Mouse (Mus musculus): ENCODE results near the gene Cdhr3. TPM values are rescaled to one million over a fixed set of nuclear protein-coding genes. Genes with fewer than 3 reads are reported as not detected.
"Not testable (repeated sequence)": the region's sequence is repeated elsewhere in the genome, so short reads cannot be mapped to it uniquely, and the experiment has no call there.

Gene Cdhr3
- total RNA-seq, 4 experiments from 2014 or later, result 0.25 to 1.7 (median 0.40) TPM

DNA sequence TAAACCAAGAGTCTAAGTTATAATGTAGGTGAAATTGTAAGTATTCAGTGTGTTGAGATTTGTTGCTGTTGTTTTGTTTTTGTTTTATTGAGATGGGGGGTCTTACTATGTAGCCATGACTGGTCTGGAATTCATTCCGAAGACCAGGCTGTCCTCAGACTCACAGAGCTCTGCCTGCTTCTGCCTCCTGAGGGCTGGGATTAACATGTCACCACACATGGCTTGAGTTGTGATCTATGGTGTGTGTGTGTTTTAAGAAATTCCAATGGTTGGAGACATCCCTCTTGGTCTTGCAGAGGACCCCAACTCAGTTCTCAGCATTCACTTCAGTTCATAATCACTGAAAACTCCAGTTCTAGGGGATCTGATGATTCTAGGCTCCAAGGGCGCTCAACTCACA is 85.5 kb downstream of the Cdhr3 start:
- no peak for DNase-seq (ENCODE audit: low spot score in 2 of 2)

DNA sequence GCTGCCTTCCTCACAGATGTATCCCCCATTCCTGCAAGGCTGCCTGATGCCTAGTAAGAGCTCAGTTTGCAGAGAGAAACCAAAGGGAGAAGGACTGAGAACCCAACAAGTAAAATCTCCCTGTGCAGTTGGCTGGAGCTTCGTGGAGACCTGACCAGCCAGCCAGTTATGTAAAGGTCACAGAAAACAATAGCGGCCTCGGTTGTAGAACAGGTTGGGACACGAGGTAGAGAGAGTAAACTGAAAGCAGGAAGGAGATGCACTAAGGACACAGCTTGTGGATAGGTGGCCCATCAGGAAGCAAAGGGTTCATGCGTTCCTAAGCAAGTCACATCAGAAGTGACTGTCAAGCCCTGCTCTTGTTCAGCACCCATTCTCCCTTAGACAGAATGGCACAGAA is 86.8 kb downstream of the Cdhr3 start:
- no peak for DNase-seq (ENCODE audit: low spot score in 2 of 2)

DNA sequence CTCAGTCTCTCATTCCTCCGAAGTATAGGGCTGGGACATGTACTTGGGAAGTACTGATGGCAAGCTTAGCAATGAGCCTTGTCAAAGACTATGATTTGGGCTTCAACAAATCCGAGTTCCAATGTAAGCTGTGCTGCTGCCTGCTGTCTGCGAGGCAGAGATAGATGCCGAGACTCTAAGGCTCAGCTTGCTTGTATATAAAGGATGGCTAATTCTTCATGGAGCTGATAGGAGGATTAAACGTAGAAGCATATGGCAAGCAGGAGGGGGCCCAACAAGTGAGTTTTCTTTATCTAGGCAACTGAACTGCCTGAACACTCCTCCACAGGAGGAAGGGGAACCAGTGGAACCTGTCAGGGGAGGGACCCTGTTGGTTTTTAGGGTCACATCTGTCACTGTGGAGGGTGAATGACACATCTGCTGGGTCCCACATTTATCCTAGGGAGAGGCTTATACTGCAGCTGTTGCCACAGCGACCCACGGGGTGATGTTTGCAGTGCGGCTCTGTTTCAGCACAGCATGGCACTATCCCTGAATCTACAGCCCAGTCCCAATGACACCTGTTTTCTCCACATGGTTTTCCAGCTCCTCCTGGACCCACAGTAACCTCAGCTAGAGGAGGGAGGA is 89.2 kb downstream of the Cdhr3 start:
- DNase-seq (ENCODE audit: low spot score in 2 of 2), result no peak

DNA sequence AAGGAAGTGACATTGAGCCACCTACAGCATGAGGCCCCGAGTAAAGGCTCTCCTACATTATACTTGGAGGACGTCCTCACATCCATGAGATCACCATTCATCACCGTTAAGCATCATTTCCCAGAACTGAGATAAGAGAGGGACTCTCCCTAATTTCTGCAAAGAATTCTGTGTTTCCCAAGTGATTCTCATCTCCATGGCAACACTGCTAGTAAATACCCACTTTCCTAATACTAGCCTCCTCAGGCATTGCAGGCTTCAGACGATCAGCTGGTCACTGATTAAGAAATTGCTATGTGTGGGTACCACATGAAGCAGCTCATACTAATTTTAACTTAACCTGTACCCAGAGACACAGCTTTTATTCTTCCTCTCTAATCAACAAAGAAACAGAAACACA is 92.3 kb downstream of the Cdhr3 start:
- DNase-seq (ENCODE audit: low spot score in 2 of 2), result no peak

DNA sequence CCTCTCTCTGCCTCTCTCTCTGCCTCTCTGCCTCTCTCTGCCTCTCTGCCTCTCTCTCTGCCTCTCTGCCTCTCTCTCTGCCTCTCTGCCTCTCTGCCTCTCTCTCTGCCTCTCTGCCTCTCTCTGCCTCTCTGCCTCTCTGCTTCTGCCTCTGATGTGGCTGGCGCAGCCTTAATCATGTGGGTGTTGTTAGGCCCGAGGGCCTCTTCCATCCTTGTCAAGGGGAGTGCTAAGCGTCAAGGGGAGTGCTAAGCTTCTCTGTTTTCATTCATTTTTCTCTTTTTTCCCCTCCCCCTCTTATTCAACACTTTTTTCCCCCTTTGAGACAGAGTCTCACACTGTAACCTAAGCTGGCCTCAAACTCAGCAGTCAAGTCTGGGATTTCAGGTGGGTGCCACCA is 92.9 kb downstream of the Cdhr3 start:
- DNase-seq (ENCODE audit: low spot score in 2 of 2), result not testable (repeated sequence)

DNA sequence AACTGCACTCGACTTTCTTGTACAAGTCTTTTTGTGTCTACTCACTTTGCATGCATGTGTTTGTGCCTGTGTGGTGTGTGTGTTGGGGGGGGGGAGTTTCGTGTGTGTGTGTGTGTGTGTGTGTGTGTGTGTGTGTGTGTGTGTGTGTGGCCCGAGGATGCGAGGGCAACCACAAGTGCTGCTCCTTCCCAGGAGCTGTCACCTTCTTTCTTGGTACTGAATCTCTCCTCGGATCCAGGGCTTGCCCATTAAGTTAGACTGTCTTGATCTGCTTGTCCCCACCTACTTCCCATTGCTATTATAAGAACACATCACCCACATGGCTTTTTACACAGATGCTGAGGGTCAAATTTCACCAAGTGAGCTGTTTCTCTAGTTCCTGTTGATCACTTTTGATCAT is 93.9 kb downstream of the Cdhr3 start:
- DNase-seq (ENCODE audit: low spot score in 2 of 2), result no peak

DNA sequence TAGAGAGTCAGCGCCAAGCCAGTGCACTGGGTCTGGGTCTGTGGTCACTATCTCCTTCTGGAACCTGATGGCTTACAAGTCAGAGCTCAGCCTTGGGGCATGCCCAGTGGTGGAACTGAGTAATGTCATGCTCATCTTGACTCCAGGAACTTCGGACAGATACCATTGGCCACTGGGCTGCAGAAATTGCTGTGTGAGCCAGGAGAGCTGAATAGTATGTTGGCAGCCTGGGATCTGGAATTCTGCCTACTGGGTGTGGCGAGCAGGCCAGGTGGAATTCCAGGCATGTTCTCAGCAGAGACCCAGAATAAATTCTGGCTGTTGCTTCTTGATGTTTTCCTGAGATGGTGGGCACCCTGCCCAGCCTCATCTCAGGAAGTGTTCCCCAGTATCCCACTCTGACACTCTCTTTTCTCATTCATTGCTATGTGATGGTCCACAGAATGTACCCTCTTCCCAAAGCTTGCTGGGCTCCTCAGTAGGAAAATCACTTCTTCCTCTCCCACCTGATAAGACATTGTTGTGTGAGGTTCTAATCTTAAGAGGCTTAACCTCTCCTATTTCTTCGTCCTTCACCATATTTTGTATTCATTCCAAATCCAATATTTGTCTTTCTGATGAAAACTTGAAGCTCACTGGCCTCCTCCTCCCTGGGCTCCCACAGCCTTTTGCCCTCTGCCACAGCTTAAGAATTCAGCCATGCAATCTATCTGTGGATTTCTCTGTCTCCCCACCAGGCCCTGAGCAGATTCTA is 97.4 kb downstream of the Cdhr3 start:
- no peak for DNase-seq (ENCODE audit: low spot score in 2 of 2)

DNA sequence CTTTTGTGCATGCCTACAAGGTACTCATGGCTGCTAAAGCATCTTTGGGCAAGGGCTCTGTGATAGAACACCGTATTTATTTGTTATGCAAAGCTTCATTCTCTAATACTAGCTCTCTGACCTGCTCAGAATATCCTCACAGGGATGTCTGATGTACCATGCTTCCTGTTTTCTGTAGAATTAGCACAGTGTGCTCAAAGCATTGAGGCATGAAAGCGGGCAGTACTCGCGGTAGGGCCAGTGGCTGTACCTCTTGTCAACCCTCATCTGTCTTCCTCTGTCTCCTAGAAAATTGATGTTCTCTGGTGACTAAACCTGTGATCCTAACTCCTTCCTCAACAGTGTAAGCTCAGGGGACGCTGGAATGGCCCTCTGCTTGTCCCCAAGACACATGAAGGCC is 98.6 kb downstream of the Cdhr3 start:
- DNase-seq (ENCODE audit: low spot score in 2 of 2), result no peak

DNA sequence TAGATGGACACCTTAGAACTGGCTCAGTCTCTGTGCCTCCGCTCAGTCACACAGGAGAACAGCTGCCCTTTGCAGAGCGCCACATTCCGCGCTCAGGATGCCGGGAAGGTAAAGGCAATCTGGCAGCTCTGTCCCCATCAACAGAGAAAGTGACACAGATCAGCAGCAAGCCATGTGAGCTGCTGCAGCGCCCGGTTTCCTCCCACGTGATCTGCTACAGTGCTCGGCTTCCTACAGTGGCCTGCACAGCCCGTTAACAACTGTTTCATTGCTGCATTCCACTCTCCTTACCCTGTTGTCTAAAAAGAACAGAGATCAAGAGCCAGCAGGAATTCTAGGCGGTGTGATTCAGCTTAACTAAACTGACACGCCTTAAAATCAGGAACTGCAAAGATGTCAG is 102.9 kb downstream of the Cdhr3 start:
- no peak for DNase-seq (ENCODE audit: low spot score in 2 of 2)

DNA sequence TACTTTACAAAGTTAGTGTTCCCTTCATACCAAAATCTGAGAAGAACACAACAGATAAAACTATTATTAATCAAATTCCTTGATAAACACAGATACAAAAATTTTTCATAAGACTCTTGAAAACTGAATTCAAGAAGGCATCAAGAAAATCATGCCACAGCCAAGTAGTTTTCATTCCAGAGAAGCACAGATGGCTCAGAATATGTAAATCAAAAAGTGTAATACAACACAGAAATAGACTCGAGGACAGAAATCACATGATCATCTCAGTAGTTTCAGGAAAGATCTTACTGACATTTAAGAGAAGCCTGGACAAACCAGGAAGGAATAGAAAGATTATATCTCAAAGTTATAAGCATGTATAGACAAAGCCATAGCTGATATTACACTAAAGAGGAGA is 106.4 kb downstream of the Cdhr3 start:
- DNase-seq (ENCODE audit: low spot score in 2 of 2), result no peak

Small RNA genes within 50 kb of the gene (microRNA-seq; reads per million reads assigned to microRNA genes)
- gene Gm22904, result not detected

Other genes starting within 250 kb of the Cdhr3 start
- 100 to 1,000 TPM; 183 to 225 (median 208) TPM for gene Sypl, start 139.0 kb downstream of the Cdhr3 start, total RNA-seq (2022)
- 10 to 100 TPM; 13.4 to 18.9 (median 15.7) TPM for gene Atxn7l1, start 54.8 kb upstream of the Cdhr3 start, total RNA-seq (2022)

Measured in gastrocnemius, adult 8-10 months (tissue).